Mouse (Mus musculus): ENCODE results near the gene Crb3. TPM values are rescaled to one million over a fixed set of nuclear protein-coding genes. Genes with fewer than 3 reads are reported as not detected.

The Crb3 gene
- total RNA-seq, 2 experiments from 2014 or later, result 0.40 to 0.97 TPM

DNA sequence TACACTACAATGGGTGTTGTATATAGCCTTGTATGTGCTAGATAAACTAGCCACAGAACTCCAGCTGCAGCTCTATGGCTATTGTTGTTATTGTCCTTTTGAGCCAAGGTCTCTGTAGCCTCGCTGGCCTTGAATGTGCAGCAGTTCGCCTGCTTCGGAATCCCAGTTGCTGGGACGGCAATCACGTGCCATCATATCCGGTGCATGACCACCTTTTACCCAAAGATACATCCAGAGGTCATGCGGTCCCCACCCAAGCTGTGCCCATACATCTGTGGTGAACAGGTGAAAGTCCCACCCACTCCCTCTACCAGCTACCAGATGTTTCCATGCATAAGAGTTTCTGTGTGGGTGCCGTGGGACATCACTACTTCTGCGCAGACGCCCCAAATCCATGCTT lies 2.2 kb downstream of the Crb3 start:
- intact Hi-C loops (cut with DNase I), result no loop called here
- DNase-seq, result no peak

DNA sequence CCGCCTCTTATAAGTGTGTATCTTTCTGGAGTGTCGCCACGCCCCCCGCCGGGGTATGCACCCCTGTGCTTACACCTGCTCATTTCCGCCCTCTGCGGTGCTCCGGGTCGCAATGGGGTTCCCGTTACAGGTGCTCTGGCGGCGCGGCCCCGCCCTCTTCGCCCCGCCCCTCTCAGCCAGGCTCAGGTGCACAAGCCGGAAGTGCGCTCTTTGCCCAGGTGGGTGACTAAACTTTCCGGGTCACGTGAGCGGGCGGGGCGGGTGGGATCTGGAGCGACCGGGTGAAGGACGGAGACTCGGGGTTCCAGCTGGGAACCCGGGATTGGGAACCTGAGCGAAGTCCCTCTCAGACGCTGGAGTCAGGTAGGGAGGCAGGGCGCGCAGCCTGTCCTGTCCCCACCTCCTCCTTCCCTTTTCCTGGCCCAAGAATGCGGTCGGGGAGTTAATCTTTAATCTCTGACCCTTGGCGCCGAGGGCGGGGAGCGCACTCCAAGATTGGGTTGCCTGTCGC lies 3.2 kb downstream of the Crb3 start:
- DNase-seq, result peak; percentile 38
- intact Hi-C loops (cut with DNase I), result no loop called here

DNA sequence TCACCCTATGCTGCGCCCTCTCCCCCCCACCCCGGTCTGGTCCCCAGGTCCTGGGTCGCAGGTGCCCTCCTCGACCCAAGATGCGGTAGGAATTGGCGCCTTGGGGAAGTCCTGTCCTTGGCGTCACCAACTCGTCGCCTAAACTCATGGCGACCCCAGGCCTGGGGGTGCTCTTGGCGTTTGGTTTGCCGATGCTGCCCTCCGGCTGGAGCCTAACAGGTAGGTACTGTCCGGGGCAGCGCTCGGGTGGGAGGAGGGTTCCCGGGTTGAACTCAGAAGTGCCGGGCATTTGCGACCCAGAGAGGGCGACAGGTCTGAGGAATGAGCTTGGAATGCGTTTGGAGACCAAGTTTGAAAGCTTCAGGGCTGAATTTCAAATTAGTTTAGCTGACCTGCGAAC lies 3.6 kb downstream of the Crb3 start:
- no peak for DNase-seq
- intact Hi-C loops (cut with DNase I), result no loop called here

DNA sequence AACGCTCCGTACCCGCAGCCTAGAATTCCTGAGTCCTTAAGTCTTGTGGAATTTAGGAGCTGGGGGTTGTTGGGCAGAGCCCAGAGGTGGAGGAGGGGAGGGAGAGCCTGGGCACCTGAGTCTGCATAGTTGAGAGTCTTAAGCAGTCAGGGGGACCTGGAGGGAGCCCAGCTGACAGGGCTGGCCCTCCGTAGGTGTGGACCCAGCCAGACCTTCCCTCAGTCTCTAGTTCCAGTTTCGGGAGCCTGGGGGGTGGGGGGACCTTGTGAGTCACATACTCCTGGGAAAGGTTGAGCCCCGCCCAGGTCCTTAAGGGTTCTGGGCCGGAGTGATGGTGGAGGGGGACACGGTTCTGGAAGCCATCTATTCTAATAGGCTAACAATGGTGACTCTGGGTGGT lies 4.1 kb downstream of the Crb3 start:
- DNase-seq, result no peak
- intact Hi-C loops (cut with DNase I), result no loop called here

DNA sequence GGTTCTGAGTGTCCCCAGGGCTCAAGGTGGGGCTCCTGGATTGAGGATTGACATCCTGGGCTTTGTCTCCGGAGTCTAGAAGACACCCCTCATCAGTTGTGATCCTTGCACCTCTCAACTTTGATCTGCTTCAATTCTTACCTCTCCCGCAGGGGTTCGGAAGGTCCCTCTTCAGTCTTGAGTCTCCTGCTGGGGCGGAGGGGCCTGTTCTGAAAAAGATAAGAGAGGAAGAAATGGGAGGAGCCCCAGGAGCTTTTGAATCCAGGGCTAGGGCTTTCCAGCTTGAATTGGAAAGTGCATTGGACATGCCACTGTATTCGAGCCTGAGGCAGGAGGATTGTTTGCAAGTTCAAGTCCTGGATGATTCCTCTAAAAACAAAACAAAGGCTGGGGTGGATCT lies 8.0 kb downstream of the Crb3 start:
- intact Hi-C loops (cut with DNase I), result no loop called here
- no peak for DNase-seq

DNA sequence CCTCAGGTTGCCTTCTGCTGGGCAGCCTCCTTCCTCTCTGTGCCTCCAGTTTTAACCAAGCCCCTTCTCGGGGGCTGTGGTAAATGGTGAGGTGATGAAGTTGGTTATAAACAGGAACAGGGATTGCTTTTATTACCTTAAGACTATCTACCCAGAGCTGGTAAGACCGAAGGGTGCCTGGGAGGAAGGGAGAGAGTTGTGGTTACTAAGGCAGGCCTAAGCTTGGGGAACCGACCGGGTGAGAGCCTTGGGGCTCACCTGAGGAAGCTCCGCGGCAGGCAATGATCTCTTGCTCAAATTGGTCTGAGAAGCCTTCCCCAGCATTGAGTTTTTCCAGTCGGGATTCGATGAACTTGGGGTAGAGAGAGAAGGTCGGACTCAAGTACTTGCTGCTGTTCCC lies 11.4 kb downstream of the Crb3 start:
- intact Hi-C loops (cut with DNase I), result no loop called here
- no peak for DNase-seq

DNA sequence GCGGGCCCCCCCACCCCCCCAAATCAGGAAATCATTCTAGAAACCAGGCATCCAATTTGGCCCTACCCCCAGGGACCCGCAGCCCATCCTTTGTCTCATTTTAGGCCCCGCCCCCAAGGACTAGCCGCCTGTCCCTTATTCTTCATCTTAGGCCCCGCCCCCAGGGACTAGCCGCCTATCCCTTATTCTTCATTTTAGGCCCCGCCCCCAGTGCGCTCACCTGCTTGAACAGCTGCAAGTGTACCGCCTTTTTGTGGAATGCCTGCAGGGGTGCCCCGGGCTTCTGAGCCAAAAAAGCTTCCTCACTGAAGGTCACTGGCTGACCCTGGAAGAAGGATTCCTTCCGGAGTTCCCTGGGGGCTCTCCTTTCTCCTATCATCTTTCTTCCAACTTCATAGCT lies 11.8 kb downstream of the Crb3 start:
- intact Hi-C loops (cut with DNase I), result no loop called here
- peak; percentile 14 for DNase-seq

DNA sequence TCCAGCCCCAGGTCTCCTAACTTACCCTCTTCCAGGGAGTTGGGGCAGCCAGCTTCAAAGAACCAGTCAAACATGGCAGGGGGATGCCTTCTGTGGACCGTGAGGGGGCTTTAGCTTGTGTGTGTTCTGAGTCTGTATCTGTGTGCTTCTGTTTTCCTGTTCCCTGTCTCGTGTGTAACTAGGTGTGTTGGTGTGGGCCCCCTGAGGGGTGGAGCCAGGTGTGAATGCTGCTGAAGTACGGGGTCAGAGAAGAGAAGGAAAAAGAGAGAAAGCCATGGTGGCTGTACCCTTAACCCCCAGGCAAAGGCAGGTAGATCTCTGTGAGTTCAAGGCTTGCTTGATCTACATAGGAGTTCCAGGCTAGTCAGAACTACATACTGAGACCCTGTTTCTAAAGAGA lies 18.0 kb downstream of the Crb3 start:
- DNase-seq, result no peak
- intact Hi-C loops (cut with DNase I), result no loop called here

DNA sequence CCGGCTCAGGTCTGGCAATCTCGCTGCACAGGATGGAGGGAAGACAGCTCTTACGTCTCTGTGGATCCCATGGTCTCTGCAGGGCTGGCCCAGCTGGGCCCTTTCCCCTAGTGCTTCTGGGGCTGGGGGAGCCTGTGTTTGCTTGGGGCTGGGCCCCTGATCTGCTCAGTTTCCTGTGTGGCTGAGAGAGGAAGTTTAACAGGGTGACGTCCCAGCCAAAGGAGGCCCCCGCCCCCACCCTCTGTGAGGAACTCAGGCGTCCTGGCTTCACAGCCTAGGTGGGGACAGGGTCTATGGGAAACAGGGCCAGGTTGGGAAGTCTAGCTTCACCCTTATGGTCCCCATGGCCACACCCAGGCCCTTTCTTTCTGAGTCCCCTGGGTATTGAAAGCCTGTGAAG lies 19.4 kb downstream of the Crb3 start, which contains the start of gene Dennd1c:
Gene Dennd1c (minus strand): TSS at position 179 of the 400 bp plus-strand sequence.
- intact Hi-C loops (cut with DNase I), result no loop called here
- no peak for DNase-seq

DNA sequence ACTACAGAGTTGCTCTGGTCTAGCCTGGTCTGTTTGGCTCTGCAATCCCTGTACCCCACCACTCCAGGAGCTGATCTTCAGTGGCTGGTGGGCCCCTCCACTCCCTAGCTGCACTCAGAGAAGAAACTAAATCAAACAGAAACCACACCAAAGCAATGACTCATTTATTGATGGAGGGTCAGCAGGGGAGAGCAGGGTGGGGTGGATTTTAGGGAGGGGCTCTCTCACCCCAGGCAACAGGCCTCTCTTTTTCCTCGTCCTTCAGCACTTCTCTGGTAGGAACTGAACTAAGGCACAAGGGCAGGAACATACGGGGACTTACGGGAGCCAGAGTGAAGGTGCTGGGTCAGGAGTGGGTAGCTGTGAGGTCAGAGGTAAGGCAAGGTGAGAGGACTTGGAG lies 21.0 kb downstream of the Crb3 start:
- intact Hi-C loops (cut with DNase I), result no loop called here
- no peak for DNase-seq

DNA sequence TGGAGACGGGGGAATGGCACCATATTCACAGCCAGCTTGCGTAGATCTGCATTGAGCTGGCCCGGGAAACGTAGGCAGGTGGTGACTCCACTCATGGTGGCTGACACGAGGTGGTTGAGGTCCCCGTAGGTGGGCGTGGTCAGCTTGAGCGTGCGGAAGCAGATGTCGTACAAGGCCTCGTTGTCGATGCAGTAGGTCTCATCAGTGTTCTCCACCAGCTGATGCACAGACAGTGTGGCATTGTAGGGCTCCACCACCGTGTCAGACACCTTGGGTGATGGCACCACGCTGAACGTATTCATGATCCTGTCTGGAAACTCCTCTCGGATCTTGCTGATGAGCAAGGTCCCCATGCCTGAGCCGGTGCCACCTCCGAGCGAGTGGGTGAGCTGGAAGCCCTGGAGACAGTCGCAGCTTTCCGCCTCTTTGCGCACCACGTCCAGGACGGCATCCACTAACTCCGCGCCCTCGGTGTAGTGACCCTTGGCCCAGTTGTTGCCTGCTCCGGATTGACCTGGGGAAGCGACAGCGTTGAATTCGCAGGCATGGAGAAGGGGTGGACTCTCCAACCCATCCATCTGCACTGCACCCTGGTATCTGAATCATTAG lies 22.4 kb downstream of the Crb3 start:
- no peak for DNase-seq
- intact Hi-C loops (cut with DNase I), result no loop called here

DNA sequence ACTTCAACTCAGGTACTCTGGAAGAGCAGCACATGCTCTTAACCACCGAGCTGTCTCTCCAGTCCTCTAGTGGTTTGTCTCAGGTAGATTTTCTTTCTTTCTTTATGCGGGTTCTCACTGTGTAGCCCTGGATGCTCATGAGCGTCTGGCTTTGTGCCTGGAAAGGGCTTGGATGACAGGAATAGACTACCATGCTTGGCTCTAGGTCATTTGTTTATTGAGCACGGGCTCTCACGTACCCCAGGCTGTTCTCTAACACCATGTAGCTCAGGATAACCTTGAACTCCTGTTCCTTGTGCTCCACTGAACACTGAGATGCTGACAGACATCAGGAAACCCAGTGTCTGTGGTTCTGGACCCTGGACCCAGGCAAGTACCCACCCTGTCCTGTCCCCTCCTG lies 23.6 kb downstream of the Crb3 start:
- intact Hi-C loops (cut with DNase I), result no loop called here

DNA sequence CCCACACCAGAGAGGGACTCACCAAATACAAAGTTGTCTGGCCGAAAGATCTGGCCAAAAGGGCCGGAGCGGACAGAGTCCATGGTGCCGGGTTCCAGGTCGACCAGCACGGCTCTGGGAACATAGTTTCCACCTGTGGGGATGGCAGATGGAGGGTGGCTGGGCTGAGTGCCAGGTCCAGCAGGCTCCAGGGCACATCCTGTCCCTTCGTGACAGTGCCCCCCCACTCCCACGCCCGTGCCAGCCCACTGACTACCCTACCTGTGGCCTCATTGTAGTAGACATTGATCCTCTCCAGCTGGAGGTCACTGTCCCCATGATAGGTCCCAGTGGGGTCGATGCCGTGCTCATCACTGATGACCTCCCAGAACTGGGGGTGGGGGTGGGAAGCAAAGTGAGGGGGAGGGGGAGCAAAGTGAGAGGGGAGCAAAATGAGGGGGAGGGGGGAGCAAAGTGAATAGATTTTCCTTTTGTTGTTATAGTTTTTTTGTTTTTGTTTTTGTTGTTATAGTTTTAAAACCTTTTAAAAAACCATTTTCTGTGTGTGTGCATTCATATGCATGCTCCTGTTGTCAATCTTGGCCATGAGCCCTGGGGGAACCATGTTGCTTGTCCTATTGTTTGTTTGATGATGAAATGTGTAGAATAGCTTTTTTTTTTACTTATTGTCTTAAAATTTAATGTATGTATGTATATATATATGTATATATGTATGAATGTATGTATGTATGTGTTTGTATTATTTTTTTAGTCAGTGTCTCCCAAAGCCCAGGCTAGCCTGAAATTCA lies 27.3 kb downstream of the Crb3 start:
- intact Hi-C loops (cut with DNase I), result no loop called here

More for the DNA sequence above, 23.6 kb downstream of the Crb3 start:
- DNase-seq, result no peak

DNA sequence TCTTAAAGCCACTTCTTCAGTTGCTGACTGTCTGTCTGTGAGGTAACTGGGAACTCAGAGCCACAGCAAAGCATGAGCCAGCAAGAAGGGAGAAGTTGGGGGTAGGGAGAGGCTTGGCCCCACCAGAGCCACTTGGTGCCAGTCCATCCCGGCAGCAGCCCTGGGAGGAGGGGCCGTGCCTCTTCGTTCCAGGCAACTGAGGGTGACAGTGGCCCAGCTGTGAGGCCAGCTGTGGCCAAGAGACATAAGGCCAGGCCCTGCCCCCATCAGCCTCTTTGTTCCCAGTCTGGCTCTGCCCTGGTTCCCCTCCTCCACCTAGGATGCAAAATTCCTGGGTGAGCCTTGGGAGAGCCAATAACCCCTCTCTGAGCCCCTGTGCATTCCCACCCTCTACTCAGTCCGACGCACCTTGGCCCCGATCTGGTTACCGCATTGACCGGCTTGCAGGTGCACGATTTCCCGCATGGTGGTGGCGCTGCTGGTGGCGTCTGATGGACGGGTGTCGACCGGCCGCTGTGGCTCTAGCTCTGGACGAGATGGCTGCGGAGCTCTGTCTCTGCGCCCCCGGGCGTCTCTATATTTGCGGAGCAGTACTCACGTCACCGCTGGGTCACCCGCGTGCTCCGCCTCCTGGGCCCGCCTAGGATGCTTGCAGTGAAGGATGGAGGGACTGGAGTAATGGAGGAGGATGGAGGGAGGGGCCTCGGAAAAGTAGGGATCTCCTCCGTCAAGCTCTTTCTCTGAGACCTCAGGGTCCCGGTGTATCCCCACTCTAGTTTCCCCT lies 28.3 kb downstream of the Crb3 start, which contains the start of gene Tubb4a:
Gene Tubb4a (minus strand): TSS at position 734 of the 784 bp plus-strand sequence.
- DNase-seq, result peak; percentile 81

More for the DNA sequence above, 27.3 kb downstream of the Crb3 start:
- peak; percentile 72 for DNase-seq

DNA sequence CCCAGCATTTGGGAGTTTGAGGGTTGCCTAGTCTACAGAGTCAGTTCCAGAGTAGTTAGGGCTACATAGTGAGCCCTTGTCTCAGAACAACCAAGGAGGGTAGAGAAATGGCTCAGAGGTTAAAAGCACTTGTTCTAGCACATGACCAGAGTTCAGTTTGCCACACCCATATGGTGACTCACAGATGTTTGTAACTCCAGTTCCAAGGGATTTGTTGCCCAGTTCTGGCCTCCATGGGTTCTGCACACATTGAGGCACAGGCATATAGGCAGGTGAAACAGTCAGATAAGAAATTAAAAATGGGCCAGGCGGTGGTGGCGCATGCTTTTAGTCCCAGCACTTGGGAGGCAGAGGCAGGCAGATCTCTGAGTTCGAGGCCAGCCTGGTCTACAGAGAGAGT lies 35.3 kb downstream of the Crb3 start:
- intact Hi-C loops (cut with DNase I), result loop anchor here (10.0 kb wide), 1 partner anchor 241 kb away; no protein-coding TSS in a partner anchor
- no peak for DNase-seq

More for the DNA sequence above, 28.3 kb downstream of the Crb3 start, which contains the start of gene Tubb4a:
- intact Hi-C loops (cut with DNase I), result no loop called here

DNA sequence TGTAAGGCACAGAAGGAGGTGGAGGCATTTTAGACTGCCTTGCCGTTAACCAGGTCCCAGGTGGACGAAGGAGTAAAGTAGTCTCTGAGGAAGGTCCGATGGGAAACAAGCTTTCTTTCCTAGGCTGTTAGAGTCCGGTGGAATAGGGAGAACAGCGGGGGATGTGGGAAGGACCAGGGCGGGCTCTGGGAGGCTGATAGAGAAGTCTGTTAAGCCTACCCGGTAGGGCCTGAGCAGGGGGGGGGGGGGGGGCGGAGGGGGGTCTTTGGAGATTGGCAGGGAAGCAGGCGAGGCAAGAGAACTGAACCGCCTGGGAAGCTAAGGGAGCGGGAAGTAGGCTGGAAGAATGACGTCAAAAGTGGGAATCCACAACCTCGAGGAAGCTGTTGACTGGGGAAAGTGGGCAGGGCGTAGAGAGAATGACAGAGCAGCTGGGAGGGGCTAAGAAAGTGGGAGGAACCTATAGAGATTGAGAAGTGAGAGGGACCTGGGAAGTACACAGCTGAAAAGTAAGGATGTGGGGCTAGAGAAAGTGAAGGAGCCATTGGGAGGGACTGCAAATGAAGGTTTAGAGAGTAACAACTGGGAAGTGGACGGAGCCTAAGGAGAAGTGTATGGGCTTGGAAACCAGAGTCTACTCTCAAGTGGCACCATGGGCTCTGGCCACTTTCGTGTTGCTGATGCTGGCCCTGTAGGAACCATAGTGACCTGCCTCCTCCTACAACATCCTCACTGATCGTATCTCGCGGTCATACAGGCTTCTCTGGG lies 37.1 kb downstream of the Crb3 start:
- intact Hi-C loops (cut with DNase I), result loop anchor here (5.0 to 10.0 kb wide), 2 partner anchors 71 to 239 kb away; no protein-coding TSS in a partner anchor
- no peak for DNase-seq

DNA sequence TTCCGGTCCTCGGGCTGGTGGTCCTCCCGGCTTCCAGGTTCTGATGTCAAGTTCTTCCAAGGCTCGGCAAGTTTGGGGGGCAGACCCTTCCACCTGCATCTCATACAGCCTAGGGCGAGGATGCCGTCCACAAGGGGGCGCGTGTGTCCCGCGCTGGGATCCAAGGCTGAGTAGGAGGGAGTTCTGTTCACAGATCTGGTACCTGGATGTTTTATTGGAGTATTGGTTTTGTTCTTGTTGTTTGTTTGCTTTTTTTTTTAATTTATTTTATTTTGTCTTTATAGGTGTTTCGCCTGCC lies 37.7 kb downstream of the Crb3 start:
- intact Hi-C loops (cut with DNase I), result loop anchor here (5.0 to 10.0 kb wide), 2 partner anchors 71 to 238 kb away; no protein-coding TSS in a partner anchor

DNA sequence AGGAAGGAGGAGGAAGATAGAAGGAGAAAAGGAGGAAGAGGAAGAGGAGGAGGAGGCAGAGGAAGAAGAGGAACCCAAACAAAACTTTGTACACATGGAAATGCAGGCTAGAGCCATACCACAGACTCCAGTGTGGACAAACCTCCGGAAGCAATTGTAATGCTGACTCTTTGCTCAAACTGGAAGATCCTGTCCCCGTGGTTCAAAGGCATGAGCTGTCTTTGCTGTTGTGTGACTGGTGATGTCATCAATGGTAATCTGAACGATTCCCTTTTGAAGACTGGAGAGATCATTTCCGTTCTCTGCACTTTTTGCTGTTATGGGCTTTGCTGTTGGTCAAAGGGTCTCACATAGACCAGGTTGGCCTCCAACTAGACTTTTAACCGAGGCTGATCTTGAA lies 39.4 kb downstream of the Crb3 start:
- intact Hi-C loops (cut with DNase I), result loop anchor here (5.0 to 10.0 kb wide), 2 partner anchors 69 to 236 kb away; no protein-coding TSS in a partner anchor
- no peak for DNase-seq

More for the DNA sequence above, 37.7 kb downstream of the Crb3 start:
- DNase-seq, result peak; percentile 87

DNA sequence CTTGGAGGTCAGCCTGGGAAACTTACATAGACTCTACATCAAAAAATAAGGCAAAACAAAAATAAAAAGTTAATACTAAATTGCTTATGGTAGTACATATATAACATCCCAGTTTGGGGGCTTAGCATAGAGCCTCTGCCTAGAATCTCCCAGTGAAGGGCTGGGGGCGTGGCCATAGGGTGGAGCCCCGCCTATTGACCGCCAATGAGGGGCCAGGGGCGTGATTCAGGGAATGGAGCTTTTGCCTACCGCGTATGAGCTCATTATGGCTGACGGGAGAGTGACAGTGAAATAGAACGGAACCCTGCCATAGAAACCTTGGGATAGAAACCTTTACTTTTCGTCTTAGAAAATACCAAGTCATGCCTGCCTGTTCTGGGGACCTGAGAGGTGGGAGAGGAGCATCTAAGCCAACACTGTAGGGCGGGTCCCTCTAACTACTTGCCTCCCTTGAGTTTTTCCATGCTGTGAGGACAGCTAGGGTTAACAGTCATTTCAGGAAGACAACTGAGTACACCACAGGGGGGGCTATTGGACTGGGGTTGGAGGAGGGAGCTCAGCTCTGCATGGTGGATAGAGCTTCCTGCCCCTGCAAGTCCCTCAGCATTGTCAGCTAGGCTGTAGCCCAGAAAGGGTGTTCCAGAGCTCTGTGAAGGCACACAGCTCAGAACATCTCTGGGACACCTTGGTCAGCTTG lies 40.9 kb downstream of the Crb3 start:
- intact Hi-C loops (cut with DNase I), result loop anchor here (5.0 to 10.0 kb wide), 2 partner anchors 68 to 235 kb away; no protein-coding TSS in a partner anchor

DNA sequence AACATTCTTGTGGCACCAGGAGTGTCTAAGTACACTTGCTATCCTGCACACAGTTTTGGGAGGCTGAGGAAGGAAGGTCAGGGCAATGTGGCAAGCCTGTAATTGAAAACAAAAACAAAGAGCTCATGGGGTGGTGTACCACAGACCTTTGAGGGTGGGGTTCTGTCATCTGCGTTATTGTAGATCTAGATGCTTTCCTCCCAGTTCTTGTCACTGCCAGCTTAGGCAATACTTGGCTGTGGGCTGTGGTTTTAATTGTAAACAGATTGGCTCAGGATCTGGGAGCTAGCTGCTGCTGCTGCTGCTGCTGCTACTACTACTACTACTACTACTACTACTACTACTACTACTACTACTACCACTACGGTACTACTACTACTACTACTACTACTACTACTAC lies 43.4 kb downstream of the Crb3 start:
- intact Hi-C loops (cut with DNase I), result no loop called here

More for the DNA sequence above, 40.9 kb downstream of the Crb3 start:
- peak; percentile 30 for DNase-seq

More for the DNA sequence above, 43.4 kb downstream of the Crb3 start:
- DNase-seq, result no peak

Data from left cerebral cortex, postnatal 4 days (tissue).